ENCODE assay signal across 20 mouse cellular contexts in the genomic region with DNA sequence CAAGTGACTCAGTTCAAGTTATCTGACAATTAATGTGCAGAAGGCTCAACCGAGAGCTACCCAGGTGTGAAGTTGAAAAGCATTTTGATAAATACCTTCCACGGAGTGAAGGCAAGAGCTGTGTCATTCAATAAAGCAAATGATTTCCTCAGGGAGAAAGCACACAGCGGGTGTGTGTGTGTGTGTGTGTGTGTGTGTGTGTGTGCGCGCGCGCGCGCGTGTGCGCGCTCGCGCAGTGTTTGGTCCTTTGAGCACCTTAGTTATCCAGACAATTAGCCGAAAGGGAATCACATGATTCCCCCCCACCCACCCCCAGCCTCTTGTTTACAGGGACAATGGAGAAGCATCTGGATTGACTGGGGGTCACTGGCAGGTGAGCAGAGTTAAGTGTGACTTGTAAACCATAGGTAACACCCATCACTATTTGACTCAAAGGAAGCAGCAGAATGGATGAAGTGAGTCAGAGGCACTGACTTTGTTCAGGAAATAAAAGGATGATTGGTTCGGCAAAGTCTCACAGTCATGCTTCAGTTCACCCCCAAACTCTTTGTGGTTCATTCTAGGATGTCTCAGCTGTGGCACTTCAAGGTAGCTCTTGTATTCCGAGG. TPM values are rescaled to one million over a fixed set of nuclear protein-coding genes. Genes with fewer than 3 reads are reported as not detected.
A peak's percentile ranks its signal among the peaks of the same experiment; 100 is the strongest.
DNase-seq lines count a peak whose midpoint lies in the region; ATAC-seq lines count a peak whose summit lies in the region.
"Had no signal": no experiment of that assay in that cellular context is flagged by ENCODE, and none has a peak within 500 bp of the region (broad histone marks: within the 10 kb centered on the region; RNA-seq: fewer than 3 reads in every experiment).

No protein-coding gene starts in this region.

- no peaks in the 10 kb centered on the region for H3K36me3 ChIP-seq in embryonic facial prominence, embryonic 13.5 days
- no peaks in the 10 kb centered on the region for H3K36me3 ChIP-seq in embryonic facial prominence, embryonic 10.5 days (replicated peaks)
- no peaks in the 10 kb centered on the region for H3K36me3 ChIP-seq in forebrain, embryonic 15.5 days
- no peaks in the 10 kb centered on the region for H3K36me3 ChIP-seq in midbrain, embryonic 14.5 days (ENCODE audit: control insufficient read depth, insufficient read depth, low read length)
- H3K36me3 ChIP-seq in kidney, embryonic 15.5 days, result no peaks in the 10 kb centered on the region
- H3K36me3 ChIP-seq: lung, embryonic 15.5 days had no signal

- no peaks in the 10 kb centered on the region for H3K27me3 ChIP-seq in embryonic facial prominence, embryonic 13.5 days
- no peaks in the 10 kb centered on the region for H3K27me3 ChIP-seq in embryonic facial prominence, embryonic 10.5 days (replicated peaks; ENCODE audit: low read depth, poor library complexity, severe bottlenecking)
- H3K27me3 ChIP-seq in forebrain, embryonic 15.5 days, result no peaks in the 10 kb centered on the region
- no peaks in the 10 kb centered on the region for H3K27me3 ChIP-seq in midbrain, embryonic 14.5 days (ENCODE audit: control insufficient read depth, insufficient read depth, low read length)
- H3K27me3 ChIP-seq in kidney, embryonic 15.5 days, result no peaks in the 10 kb centered on the region
- H3K27me3 ChIP-seq: lung, embryonic 15.5 days had no signal

- no peaks in the 10 kb centered on the region for H3K4me1 ChIP-seq in embryonic facial prominence, embryonic 13.5 days
- H3K4me1 ChIP-seq in embryonic facial prominence, embryonic 10.5 days, result no peaks in the 10 kb centered on the region
- H3K4me1 ChIP-seq in forebrain, embryonic 15.5 days, result peaks cover 5% of the 10 kb centered on the region; the same call in 1 of the 2 replicates
- H3K4me1 ChIP-seq in midbrain, embryonic 14.5 days (ENCODE audit: control insufficient read depth, insufficient read depth, low read length), result 0 out of 2 replicates have a peak, but pooled peaks cover 5% of the 10 kb centered on the region
- H3K4me1 ChIP-seq in kidney, embryonic 15.5 days, result no peaks in the 10 kb centered on the region
- H3K4me1 ChIP-seq: lung, embryonic 15.5 days had no signal

- peak overlapping the region; percentile 22; the same call in 1 of the 2 replicates for H3K4me2 ChIP-seq in embryonic facial prominence, embryonic 13.5 days
- H3K4me2 ChIP-seq in forebrain, embryonic 15.5 days (replicated peaks), result peak overlapping the region; percentile 10; the same call in 1 of the 2 replicates
- peak overlapping the region; percentile 23 for H3K4me2 ChIP-seq in midbrain, embryonic 14.5 days (ENCODE audit: low read length)
- H3K4me2 ChIP-seq in kidney, embryonic 15.5 days, result no peak overlapping the region
- H3K4me2 ChIP-seq: liver, embryonic 11.5 days; lung, embryonic 15.5 days had no signal

- no peak overlapping the region for H3K4me3 ChIP-seq in embryonic facial prominence, embryonic 13.5 days
- no peak overlapping the region for H3K4me3 ChIP-seq in embryonic facial prominence, embryonic 10.5 days
- no peak overlapping the region for H3K4me3 ChIP-seq in forebrain, embryonic 15.5 days
- H3K4me3 ChIP-seq in midbrain, embryonic 14.5 days (replicated peaks; ENCODE audit: low read depth, low read length), result no peak overlapping the region
- no peak overlapping the region for H3K4me3 ChIP-seq in kidney, embryonic 15.5 days (replicated peaks)
- H3K4me3 ChIP-seq: lung, embryonic 15.5 days had no signal

- H3K9me3 ChIP-seq in embryonic facial prominence, embryonic 13.5 days, result no peaks in the 10 kb centered on the region
- no peaks in the 10 kb centered on the region for H3K9me3 ChIP-seq in embryonic facial prominence, embryonic 10.5 days
- H3K9me3 ChIP-seq in forebrain, embryonic 15.5 days, result no peaks in the 10 kb centered on the region
- H3K9me3 ChIP-seq in midbrain, embryonic 14.5 days (ENCODE audit: control insufficient read depth, low read length), result no peaks in the 10 kb centered on the region
- no peaks in the 10 kb centered on the region for H3K9me3 ChIP-seq in kidney, embryonic 15.5 days (replicated peaks)
- H3K9me3 ChIP-seq: lung, embryonic 15.5 days had no signal

- ATAC-seq in embryonic facial prominence, embryonic 13.5 days (ENCODE audit: insufficient number of reproducible peaks, insufficient read depth, low FRiP score, low TSS enrichment, low read depth), result no peak
- no peak for ATAC-seq in forebrain, embryonic 15.5 days (replicated peaks)
- peak; percentile 63 for ATAC-seq in midbrain, embryonic 14.5 days (ENCODE audit: low FRiP score, low TSS enrichment)
- no peak for ATAC-seq in kidney, embryonic 15.5 days (replicated peaks; ENCODE audit: low FRiP score)

- H3K9ac ChIP-seq in embryonic facial prominence, embryonic 13.5 days, result no peak overlapping the region
- no peak overlapping the region for H3K9ac ChIP-seq in forebrain, embryonic 15.5 days (replicated peaks)
- no peak overlapping the region for H3K9ac ChIP-seq in midbrain, embryonic 14.5 days (replicated peaks; ENCODE audit: low read length)
- H3K9ac ChIP-seq in kidney, embryonic 15.5 days, result no peak overlapping the region
- H3K9ac ChIP-seq: lung, embryonic 15.5 days had no signal

- intact Hi-C loops in gastrocnemius, postnatal 36 days (cut with DNase I), result no loop called here

- H3K27ac ChIP-seq in embryonic facial prominence, embryonic 13.5 days, result no peak overlapping the region
- H3K27ac ChIP-seq in embryonic facial prominence, embryonic 10.5 days (replicated peaks), result no peak overlapping the region
- no peak overlapping the region for H3K27ac ChIP-seq in forebrain, embryonic 15.5 days (replicated peaks)
- no peak overlapping the region for H3K27ac ChIP-seq in midbrain, embryonic 14.5 days (replicated peaks; ENCODE audit: low read depth, low read length)
- no peak overlapping the region for H3K27ac ChIP-seq in kidney, embryonic 15.5 days
- H3K27ac ChIP-seq: lung, embryonic 15.5 days had no signal

- WGBS in embryonic facial prominence, embryonic 13.5 days, result 83% methylated on average over 17 of the region's 17 CpGs
- 89% methylated on average over 17 of the region's 17 CpGs for WGBS in embryonic facial prominence, embryonic 10.5 days
- 78% methylated on average over 17 of the region's 17 CpGs for WGBS in forebrain, embryonic 15.5 days
- WGBS in midbrain, embryonic 14.5 days, result 74% methylated on average over 17 of the region's 17 CpGs
- WGBS in kidney, embryonic 15.5 days, result 88% methylated on average over 17 of the region's 17 CpGs

- DNase-seq in embryonic facial prominence, embryonic 10.5 days (ENCODE audit: low spot score), result no peak
- DNase-seq in 416B (ENCODE audit: low read depth), result peak; percentile 19
- peak; percentile 47 for DNase-seq in midbrain, embryonic 14.5 days
- no peak for DNase-seq in lung, postnatal 10 days
- no peak for DNase-seq in gastrocnemius, postnatal 36 days
- DNase-seq: adrenal gland, adult 8-10 months; cerebellum, adult 2 months; kidney, adult 8-10 months; layer of hippocampus, postnatal 36 days; left cerebral cortex, postnatal 4 days; thymus, adult 2 months had no signal

RNA-seq across cellular contexts. Expression of a gene that starts 50.7 kb away (rescaled TPM):
- polyA plus RNA-seq in embryonic facial prominence, embryonic 13.5 days (2015; fragmentation: Nextera tagmentation; extraction: Ambion mirVana), result 0.96 TPM in 1 of 2 replicates, not detected in the other
- 0.33 and 0.41 TPM in 2 replicates for polyA plus RNA-seq in embryonic facial prominence, embryonic 10.5 days (2016; fragmentation: Nextera tagmentation; extraction: Ambion mirVana)
- 0.36 and 0.55 TPM in 2 replicates for polyA plus RNA-seq in forebrain, embryonic 15.5 days (2015; fragmentation: Nextera tagmentation; extraction: Ambion mirVana)
- 0.86 and 1.9 TPM in 2 replicates for polyA plus RNA-seq in midbrain, embryonic 14.5 days (2014; fragmentation: Nextera tagmentation; extraction: Ambion mirVana)
- polyA plus RNA-seq in kidney, embryonic 15.5 days (2015; fragmentation: Nextera tagmentation; extraction: Ambion mirVana), result 0.71 and 1.2 TPM in 2 replicates
- total RNA-seq in gastrocnemius, postnatal 36 days (2021), result not detected
- total RNA-seq: adrenal gland, adult 8-10 months; common myeloid progenitor, adult 5-6 weeks; neutrophil, adult 5-6 weeks had no signal
- polyA plus RNA-seq: gonadal fat pad, adult 2 months; heart, embryonic 14.5 days; thymus, adult 2 months had no signal

Comparison
In these comparisons a context has a peak if more than half of its experiments do, and no peak if none do; other contexts are left out.
1. DNase-seq: peak in 416B (single experiment) and midbrain, embryonic 14.5 days (single experiment); none in embryonic facial prominence, embryonic 10.5 days (single experiment), lung, postnatal 10 days (single experiment) and gastrocnemius, postnatal 36 days (0 of 2).